Mouse (Mus musculus): ENCODE data around the gene Slc6a15. TPM values are rescaled to one million over a fixed set of nuclear protein-coding genes. Genes with fewer than 3 reads are reported as not detected.

Gene Slc6a15
- 90.8 and 102 TPM in 2 replicates for polyA plus RNA-seq (2015; fragmentation: Nextera tagmentation; extraction: Ambion mirVana)

DNA sequence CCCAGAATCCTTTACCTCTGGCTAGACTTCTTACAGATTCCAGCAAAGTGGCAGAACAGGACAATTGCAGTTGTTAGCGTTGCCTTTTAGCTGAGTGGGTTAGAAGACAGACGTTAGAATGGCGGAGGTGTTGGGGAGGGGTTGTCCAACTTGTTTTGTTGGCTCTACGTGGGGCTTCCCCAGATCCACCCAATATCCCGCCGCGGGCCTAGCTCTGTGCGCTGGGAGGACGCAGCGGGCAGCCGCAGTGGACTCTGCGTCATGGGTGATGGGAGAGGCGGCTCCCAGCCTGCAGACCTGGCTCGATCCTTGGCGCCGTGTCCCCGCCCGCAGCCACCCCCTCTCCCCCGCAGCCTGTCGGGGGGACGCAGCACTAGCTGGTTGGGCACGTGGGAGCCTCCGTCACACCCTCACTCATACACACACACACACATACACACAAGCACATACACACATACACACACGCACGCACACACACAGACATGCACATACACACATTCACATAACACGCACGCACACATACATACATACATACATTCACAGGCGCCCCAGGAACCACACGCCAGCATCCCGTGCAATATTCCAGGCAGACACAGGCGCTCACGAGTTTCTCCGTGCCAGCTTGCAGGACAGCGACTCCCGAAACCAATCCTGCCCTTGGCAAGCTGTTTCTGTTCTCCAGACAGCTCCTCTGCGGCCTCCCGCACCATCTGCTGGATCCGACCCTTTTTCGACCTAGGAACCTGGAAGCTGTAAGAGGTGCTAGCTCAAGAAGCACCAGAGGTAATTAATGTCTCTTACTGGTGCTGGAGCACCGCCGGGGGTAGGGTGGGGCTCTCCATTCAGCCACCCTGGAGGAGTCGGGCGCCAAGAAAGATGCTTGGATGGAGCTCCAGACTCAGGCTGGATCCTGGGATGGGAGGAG is at the start of gene Slc6a15:
Gene Slc6a15 (plus strand): TSS at position 413 of the 925 bp plus-strand sequence.
- Histone ChIP-seq H3K4me1 (replicated peaks; ENCODE audit: control insufficient read depth, insufficient read depth, low read length) (0 out of 2 replicates have a peak, but pooled peaks cover 4% of the 10 kb centered on the region), H3K27me3 (replicated peaks; ENCODE audit: control insufficient read depth, insufficient read depth, low read length) (no peaks in the 10 kb centered on the region), H3K4me2 (ENCODE audit: low read length) (peak within 1 kb of the TSS; percentile 98), H3K4me3 (replicated peaks; ENCODE audit: low read length) (peak within 1 kb of the TSS; percentile 82), H3K36me3 (ENCODE audit: control insufficient read depth, insufficient read depth) (no peaks in the 10 kb centered on the region), H3K9ac (replicated peaks; ENCODE audit: low read depth, low read length) (peak within 1 kb of the TSS; percentile 81), H3K9me3 (ENCODE audit: control insufficient read depth, low read length) (no peaks in the 10 kb centered on the region), H3K27ac (ENCODE audit: low read length) (peak within 1 kb of the TSS; percentile 89)
- WGBS: under 1% methylated on average over 43 of the region's 43 CpGs
- peak; percentile 86 for ATAC-seq

GRCm38 (mm10) chr10:103321941-103322340 is 45.6 kb upstream of the Slc6a15 start:
- H3K4me2 ChIP-seq (ENCODE audit: low read length): no peak overlapping the region
- H3K9me3 ChIP-seq (ENCODE audit: control insufficient read depth, low read length): no peaks in the 10 kb centered on the region
- H3K9ac ChIP-seq (replicated peaks; ENCODE audit: low read depth, low read length): no peak overlapping the region
- no peaks in the 10 kb centered on the region for H3K36me3 ChIP-seq (ENCODE audit: control insufficient read depth, insufficient read depth)
- no peaks in the 10 kb centered on the region for H3K4me1 ChIP-seq (replicated peaks; ENCODE audit: control insufficient read depth, insufficient read depth, low read length)
- 78% methylated on average over 3 of the region's 3 CpGs for WGBS
- H3K27me3 ChIP-seq (replicated peaks; ENCODE audit: control insufficient read depth, insufficient read depth, low read length): no peaks in the 10 kb centered on the region
- H3K27ac ChIP-seq (ENCODE audit: low read length): no peak overlapping the region
- ATAC-seq: no peak
- no peak overlapping the region for H3K4me3 ChIP-seq (replicated peaks; ENCODE audit: low read length)

DNA sequence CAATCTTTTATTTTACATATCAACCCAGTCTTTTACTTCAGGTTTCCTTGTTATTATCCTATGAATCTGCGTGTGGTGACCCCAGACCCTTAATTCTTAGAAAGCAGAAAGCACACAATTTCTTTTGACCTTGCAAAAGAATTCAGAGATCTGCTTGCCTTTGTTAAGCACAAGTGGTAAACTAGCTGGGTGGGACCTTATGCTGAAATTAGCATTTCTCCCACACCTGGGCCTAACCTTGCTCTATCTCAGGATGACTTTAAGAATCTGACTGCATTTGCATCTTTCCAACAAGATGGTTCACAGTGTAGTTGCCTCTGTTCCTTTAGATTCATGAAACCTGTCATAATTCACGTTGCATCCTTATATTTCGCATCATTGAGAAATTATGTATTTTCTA is 44.2 kb upstream of the Slc6a15 start:
- Histone ChIP-seq H3K27me3 (replicated peaks; ENCODE audit: control insufficient read depth, insufficient read depth, low read length) (no peaks in the 10 kb centered on the region), H3K27ac (ENCODE audit: low read length) (no peak overlapping the region), H3K4me3 (replicated peaks; ENCODE audit: low read length) (no peak overlapping the region), H3K4me1 (replicated peaks; ENCODE audit: control insufficient read depth, insufficient read depth, low read length) (no peaks in the 10 kb centered on the region), H3K9ac (replicated peaks; ENCODE audit: low read depth, low read length) (no peak overlapping the region), H3K4me2 (ENCODE audit: low read length) (no peak overlapping the region), H3K36me3 (ENCODE audit: control insufficient read depth, insufficient read depth) (no peaks in the 10 kb centered on the region), H3K9me3 (ENCODE audit: control insufficient read depth, low read length) (no peaks in the 10 kb centered on the region)
- no peak for ATAC-seq
- 89% methylated on average over 3 of the region's 3 CpGs for WGBS

DNA sequence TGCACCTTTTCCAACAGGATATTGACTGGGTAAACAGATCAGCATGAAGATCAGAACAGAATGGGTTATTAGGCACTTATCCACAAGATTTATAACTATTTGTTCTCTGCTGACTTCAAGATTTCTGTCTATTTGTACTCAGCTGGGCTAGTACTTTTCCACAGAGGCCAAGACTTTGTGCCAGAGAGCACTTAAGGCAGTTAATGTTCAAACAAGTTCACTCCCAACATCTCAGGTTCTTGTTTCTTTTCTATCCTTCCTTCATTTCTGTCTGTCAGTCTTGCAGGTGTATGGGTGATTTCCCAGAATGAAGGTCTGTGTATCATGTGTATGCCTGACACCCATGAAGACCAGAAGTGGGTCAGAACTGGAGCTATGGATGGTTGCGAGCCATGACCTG is 33.3 kb upstream of the Slc6a15 start:
- WGBS: 93% methylated on average over 1 of the region's 1 CpGs
- Histone ChIP-seq H3K4me1 (replicated peaks; ENCODE audit: control insufficient read depth, insufficient read depth, low read length) (no peaks in the 10 kb centered on the region), H3K36me3 (ENCODE audit: control insufficient read depth, insufficient read depth) (no peaks in the 10 kb centered on the region), H3K9me3 (ENCODE audit: control insufficient read depth, low read length) (no peaks in the 10 kb centered on the region), H3K27ac (ENCODE audit: low read length) (no peak overlapping the region), H3K4me2 (ENCODE audit: low read length) (no peak overlapping the region), H3K27me3 (replicated peaks; ENCODE audit: control insufficient read depth, insufficient read depth, low read length) (no peaks in the 10 kb centered on the region), H3K4me3 (replicated peaks; ENCODE audit: low read length) (no peak overlapping the region), H3K9ac (replicated peaks; ENCODE audit: low read depth, low read length) (no peak overlapping the region)
- no peak for ATAC-seq

GRCm38 (mm10) chr10:103339928-103340327 is 27.7 kb upstream of the Slc6a15 start:
- no peaks in the 10 kb centered on the region for H3K36me3 ChIP-seq (ENCODE audit: control insufficient read depth, insufficient read depth)
- 69% methylated on average over 5 of the region's 5 CpGs for WGBS
- H3K4me2 ChIP-seq (ENCODE audit: low read length): no peak overlapping the region

GRCm38 (mm10) chr10:103346797-103347196 is 20.8 kb upstream of the Slc6a15 start:
- Histone ChIP-seq H3K27me3 (replicated peaks; ENCODE audit: control insufficient read depth, insufficient read depth, low read length) (no peaks in the 10 kb centered on the region), H3K4me1 (replicated peaks; ENCODE audit: control insufficient read depth, insufficient read depth, low read length) (no peaks in the 10 kb centered on the region), H3K4me2 (ENCODE audit: low read length) (no peak overlapping the region), H3K4me3 (replicated peaks; ENCODE audit: low read length) (no peak overlapping the region), H3K36me3 (ENCODE audit: control insufficient read depth, insufficient read depth) (no peaks in the 10 kb centered on the region), H3K27ac (ENCODE audit: low read length) (no peak overlapping the region), H3K9me3 (ENCODE audit: control insufficient read depth, low read length) (no peaks in the 10 kb centered on the region), H3K9ac (replicated peaks; ENCODE audit: low read depth, low read length) (no peak overlapping the region)
- 27% methylated on average over 2 of the region's 2 CpGs for WGBS
- ATAC-seq: no peak

More at GRCm38 (mm10) chr10:103339928-103340327, 27.7 kb upstream of the Slc6a15 start:
- Histone ChIP-seq H3K9ac (replicated peaks; ENCODE audit: low read depth, low read length) (no peak overlapping the region), H3K9me3 (ENCODE audit: control insufficient read depth, low read length) (no peaks in the 10 kb centered on the region), H3K27me3 (replicated peaks; ENCODE audit: control insufficient read depth, insufficient read depth, low read length) (no peaks in the 10 kb centered on the region), H3K4me1 (replicated peaks; ENCODE audit: control insufficient read depth, insufficient read depth, low read length) (no peaks in the 10 kb centered on the region), H3K4me3 (replicated peaks; ENCODE audit: low read length) (no peak overlapping the region), H3K27ac (ENCODE audit: low read length) (no peak overlapping the region)
- no peak for ATAC-seq

GRCm38 (mm10) chr10:103368296-103369080 is 905 bp downstream of the Slc6a15 start:
- Histone ChIP-seq H3K9ac (replicated peaks; ENCODE audit: low read depth, low read length) (peak overlapping the region; percentile 81), H3K27ac (ENCODE audit: low read length) (peak overlapping the region; percentile 89), H3K9me3 (ENCODE audit: control insufficient read depth, low read length) (no peaks in the 10 kb centered on the region), H3K4me1 (replicated peaks; ENCODE audit: control insufficient read depth, insufficient read depth, low read length) (0 out of 2 replicates have a peak, but pooled peaks cover 4% of the 10 kb centered on the region), H3K4me2 (ENCODE audit: low read length) (peak overlapping the region; percentile 98), H3K4me3 (replicated peaks; ENCODE audit: low read length) (peak overlapping the region; percentile 82), H3K36me3 (ENCODE audit: control insufficient read depth, insufficient read depth) (no peaks in the 10 kb centered on the region), H3K27me3 (replicated peaks; ENCODE audit: control insufficient read depth, insufficient read depth, low read length) (no peaks in the 10 kb centered on the region)
- ATAC-seq: peak; percentile 42
- under 1% methylated on average over 37 of the region's 37 CpGs for WGBS

- Histone ChIP-seq H3K4me2 (ENCODE audit: low read length) (peak overlapping the region; percentile 98), H3K9ac (replicated peaks; ENCODE audit: low read depth, low read length) (peak overlapping the region; percentile 81)
- peak; percentile 82 for ATAC-seq
These were observed 1.5 kb downstream of the Slc6a15 start for GRCm38 (mm10) chr10:103369081-103369420.

GRCm38 (mm10) chr10:103402171-103402570 is 34.6 kb downstream of the Slc6a15 start:
- WGBS: 12% methylated on average over 4 of the region's 4 CpGs
- Histone ChIP-seq H3K27me3 (replicated peaks; ENCODE audit: control insufficient read depth, insufficient read depth, low read length) (no peaks in the 10 kb centered on the region), H3K36me3 (ENCODE audit: control insufficient read depth, insufficient read depth) (no peaks in the 10 kb centered on the region), H3K4me3 (replicated peaks; ENCODE audit: low read length) (no peak overlapping the region), H3K4me1 (replicated peaks; ENCODE audit: control insufficient read depth, insufficient read depth, low read length) (no peaks in the 10 kb centered on the region), H3K9me3 (ENCODE audit: control insufficient read depth, low read length) (no peaks in the 10 kb centered on the region), H3K27ac (ENCODE audit: low read length) (no peak overlapping the region), H3K9ac (replicated peaks; ENCODE audit: low read depth, low read length) (no peak overlapping the region), H3K4me2 (ENCODE audit: low read length) (no peak overlapping the region)
- ATAC-seq: peak; percentile 57

More at GRCm38 (mm10) chr10:103369081-103369420, 1.5 kb downstream of the Slc6a15 start:
- Histone ChIP-seq H3K4me3 (replicated peaks; ENCODE audit: low read length) (peak overlapping the region; percentile 82), H3K36me3 (ENCODE audit: control insufficient read depth, insufficient read depth) (no peaks in the 10 kb centered on the region), H3K27me3 (replicated peaks; ENCODE audit: control insufficient read depth, insufficient read depth, low read length) (no peaks in the 10 kb centered on the region), H3K27ac (ENCODE audit: low read length) (peak overlapping the region; percentile 89), H3K4me1 (replicated peaks; ENCODE audit: control insufficient read depth, insufficient read depth, low read length) (0 out of 2 replicates have a peak, but pooled peaks cover 4% of the 10 kb centered on the region), H3K9me3 (ENCODE audit: control insufficient read depth, low read length) (no peaks in the 10 kb centered on the region)
- 0% methylated on average over 8 of the region's 8 CpGs for WGBS

Measured in forebrain, embryonic 16.5 days (tissue).